Mouse (Mus musculus): Measurements from ENCODE around the gene Hadha.

- TF ChIP-seq CTCF (IDR thresholded peaks at IDR 0.05; ENCODE audit: borderline replicate concordance, insufficient read depth, low read depth, low read length) (no peak), POLR2A (IDR thresholded peaks at IDR 0.05; ENCODE audit: borderline replicate concordance, insufficient read depth, low read length) (no peak)
These were observed 34.9 kb downstream of the Hadha start for GRCm38 (mm10) chr5:30120106-30120505.
